In the genomic region with DNA sequence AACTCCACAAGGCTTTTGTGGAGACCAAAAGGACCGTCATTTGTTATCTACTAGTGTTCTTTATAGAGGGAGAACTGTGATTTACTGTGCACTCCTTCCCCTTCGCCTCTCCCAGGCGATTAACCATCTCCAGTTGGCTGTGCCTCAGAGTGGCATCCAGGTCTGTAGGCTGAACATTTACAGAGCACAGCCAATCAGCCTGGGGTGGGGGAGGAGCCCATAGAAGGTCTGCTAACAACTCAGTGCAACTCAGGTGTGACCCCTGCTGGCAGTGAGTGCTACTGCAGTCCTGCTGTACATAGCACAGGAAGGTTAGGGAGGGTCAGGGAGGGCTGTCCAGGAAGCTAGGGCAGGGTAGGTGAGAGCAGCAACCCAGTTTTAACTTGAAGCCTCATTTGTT, we compare ENCODE assay signal across 8 mouse cellular contexts.
DNase-seq lines count a peak whose midpoint lies in the region; ATAC-seq and TF ChIP-seq lines count a peak whose summit lies in the region.

No protein-coding gene starts in this region.

- no peaks in the 10 kb centered on the region for H3K27me3 ChIP-seq in heart, embryonic 10.5 days (ENCODE audit: insufficient read depth, poor library complexity, severe bottlenecking)
- H3K27me3 ChIP-seq in kidney, embryonic 15.5 days, result no peaks in the 10 kb centered on the region

- WGBS in bone marrow, adult 2 months, result 1% methylated on average over 3 of the region's 3 CpGs
- 2% methylated on average over 3 of the region's 3 CpGs for WGBS in heart, embryonic 10.5 days
- WGBS in kidney, embryonic 15.5 days, result 2% methylated on average over 3 of the region's 3 CpGs

- no peak overlapping the region for H3K9ac ChIP-seq in kidney, embryonic 15.5 days

- peaks cover 22% of the 10 kb centered on the region for H3K4me1 ChIP-seq in bone marrow, adult 2 months (ENCODE audit: control insufficient read depth, insufficient read depth, low read length)
- H3K4me1 ChIP-seq in embryonic fibroblast, embryonic 13.5 days (ENCODE audit: control insufficient read depth, insufficient read depth, low read length), result peaks cover 7% of the 10 kb centered on the region
- H3K4me1 ChIP-seq in heart, embryonic 10.5 days, result peaks cover 34% of the 10 kb centered on the region
- peaks cover 19% of the 10 kb centered on the region for H3K4me1 ChIP-seq in kidney, embryonic 15.5 days

- H3K4me2 ChIP-seq in kidney, embryonic 15.5 days, result no peak overlapping the region

- H3K4me3 ChIP-seq in bone marrow, adult 2 months (replicated peaks; ENCODE audit: control insufficient read depth, low read depth, low read length), result no peak overlapping the region
- no peak overlapping the region for H3K4me3 ChIP-seq in embryonic fibroblast, embryonic 13.5 days (ENCODE audit: insufficient read depth, low read length)
- H3K4me3 ChIP-seq in heart, embryonic 10.5 days, result peak overlapping the region; percentile 25; the same call in 1 of the 2 replicates
- H3K4me3 ChIP-seq in kidney, embryonic 15.5 days (replicated peaks), result no peak overlapping the region

- TF ChIP-seq CTCF in bone marrow, adult 2 months (IDR thresholded peaks at IDR 0.05; ENCODE audit: control insufficient read depth, insufficient read depth, low read length), result peak; percentile 98
- TF ChIP-seq CTCF in embryonic fibroblast, embryonic 13.5 days (IDR thresholded peaks at IDR 0.05; ENCODE audit: borderline replicate concordance, insufficient read depth, low read length), result peak; percentile 99

- ATAC-seq in kidney, embryonic 15.5 days (replicated peaks; ENCODE audit: low FRiP score), result peak; percentile 93
- peak; percentile 86 for ATAC-seq in monocyte, adult 5-6 weeks (replicated peaks; ENCODE audit: insufficient number of reproducible peaks, low FRiP score, low TSS enrichment, poor library complexity, severe bottlenecking)

- H3K27ac ChIP-seq in bone marrow, adult 2 months (ENCODE audit: control insufficient read depth, insufficient read depth, low read depth, low read length, poor library complexity), result no peak overlapping the region
- no peak overlapping the region for H3K27ac ChIP-seq in embryonic fibroblast, embryonic 13.5 days (ENCODE audit: insufficient read depth, low read length)
- peak overlapping the region; percentile 73 for H3K27ac ChIP-seq in heart, embryonic 10.5 days
- H3K27ac ChIP-seq in kidney, embryonic 15.5 days, result peak overlapping the region; percentile 54; the same call in 1 of the 2 replicates

- TF ChIP-seq POLR2A in bone marrow, adult 2 months (IDR thresholded peaks at IDR 0.05; ENCODE audit: borderline replicate concordance, control insufficient read depth, low read depth, low read length), result no peak
- TF ChIP-seq POLR2A in embryonic fibroblast, embryonic 13.5 days (IDR thresholded peaks at IDR 0.05; ENCODE audit: low read depth, low read length), result peak; percentile 71

- DNase-seq in 416B (ENCODE audit: low read depth) (peak; percentile 96), liver (peak; percentile 89)
- DNase-seq in heart, embryonic 10.5 days (ENCODE audit: low spot score), result peak; percentile 96
- peak; percentile 86 to 94 for DNase-seq in spleen, postnatal 4 days (ENCODE audit: low spot score in 2 of 2)

- H3K36me3 ChIP-seq in heart, embryonic 10.5 days, result no peaks in the 10 kb centered on the region
- no peaks in the 10 kb centered on the region for H3K36me3 ChIP-seq in kidney, embryonic 15.5 days

- no peaks in the 10 kb centered on the region for H3K9me3 ChIP-seq in heart, embryonic 10.5 days
- no peaks in the 10 kb centered on the region for H3K9me3 ChIP-seq in kidney, embryonic 15.5 days (replicated peaks)

Comparison
In these comparisons a context has a peak if more than half of its experiments do, and no peak if none do; other contexts are left out.
1. H3K27ac ChIP-seq: peak in heart, embryonic 10.5 days (single experiment) and kidney, embryonic 15.5 days (single experiment); none in bone marrow, adult 2 months (single experiment) and embryonic fibroblast, embryonic 13.5 days (single experiment).
2. Peak in every context shown above with its lines, with median percentiles within 50 percentile points of each other: DNase-seq.